Mouse (Mus musculus) layer of hippocampus, adult 9-11 months (tissue): Measurements from ENCODE around the gene Tmem131.
A peak's percentile ranks its signal among the peaks of the same experiment; 100 is the strongest.

ENCODE experiments used
- DNase-seq: peaks from one replicate; pipeline ENCODE4 v3.0.0; 2022

Gene Tmem131

GRCm38 (mm10) chr1:36943653-36944052, at the start of gene Tmem131:
TSS of gene Tmem131 (minus strand) at chr1:36943666.
- no peak for DNase-seq

DNA sequence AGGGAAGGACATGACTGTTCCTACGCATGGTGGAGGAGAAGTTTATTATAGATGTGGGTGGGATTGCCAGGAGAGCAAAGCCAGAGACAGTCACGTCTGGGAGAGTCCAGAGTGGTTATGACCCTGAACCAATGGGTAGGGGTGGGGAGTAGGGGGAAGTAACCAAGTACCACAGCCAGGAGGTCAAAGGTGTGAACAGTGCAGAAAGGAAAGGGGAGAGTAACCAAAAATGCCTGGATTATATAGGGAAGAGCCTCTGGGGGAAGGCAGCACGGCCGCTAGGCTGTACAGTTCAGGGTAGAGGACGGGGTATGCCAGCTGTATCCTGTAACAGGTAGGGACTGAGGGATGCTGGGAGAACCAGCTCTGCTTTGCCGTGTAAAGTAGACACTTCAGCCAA, 45.1 kb upstream of the Tmem131 start:
- no peak for DNase-seq

DNA sequence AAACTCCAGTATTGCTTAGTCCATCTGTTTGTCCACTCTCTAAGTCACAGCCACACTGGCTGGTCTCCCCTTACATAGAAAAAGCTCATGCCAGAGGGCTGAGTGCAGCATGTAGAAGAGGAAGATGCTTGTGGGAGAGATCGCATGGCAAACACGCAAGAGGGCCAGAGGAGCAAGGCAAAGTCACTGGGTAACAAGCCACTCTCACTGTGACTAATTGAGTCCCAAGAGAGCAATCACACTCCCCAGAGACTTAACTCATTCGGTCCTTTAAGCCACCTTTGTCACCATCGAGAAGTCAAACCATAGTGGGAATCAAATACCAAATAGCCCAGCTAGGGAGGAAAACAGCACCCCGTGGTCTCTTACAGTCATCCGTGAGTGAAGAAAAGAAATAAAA, 44.7 kb upstream of the Tmem131 start:
- DNase-seq = no peak

DNA sequence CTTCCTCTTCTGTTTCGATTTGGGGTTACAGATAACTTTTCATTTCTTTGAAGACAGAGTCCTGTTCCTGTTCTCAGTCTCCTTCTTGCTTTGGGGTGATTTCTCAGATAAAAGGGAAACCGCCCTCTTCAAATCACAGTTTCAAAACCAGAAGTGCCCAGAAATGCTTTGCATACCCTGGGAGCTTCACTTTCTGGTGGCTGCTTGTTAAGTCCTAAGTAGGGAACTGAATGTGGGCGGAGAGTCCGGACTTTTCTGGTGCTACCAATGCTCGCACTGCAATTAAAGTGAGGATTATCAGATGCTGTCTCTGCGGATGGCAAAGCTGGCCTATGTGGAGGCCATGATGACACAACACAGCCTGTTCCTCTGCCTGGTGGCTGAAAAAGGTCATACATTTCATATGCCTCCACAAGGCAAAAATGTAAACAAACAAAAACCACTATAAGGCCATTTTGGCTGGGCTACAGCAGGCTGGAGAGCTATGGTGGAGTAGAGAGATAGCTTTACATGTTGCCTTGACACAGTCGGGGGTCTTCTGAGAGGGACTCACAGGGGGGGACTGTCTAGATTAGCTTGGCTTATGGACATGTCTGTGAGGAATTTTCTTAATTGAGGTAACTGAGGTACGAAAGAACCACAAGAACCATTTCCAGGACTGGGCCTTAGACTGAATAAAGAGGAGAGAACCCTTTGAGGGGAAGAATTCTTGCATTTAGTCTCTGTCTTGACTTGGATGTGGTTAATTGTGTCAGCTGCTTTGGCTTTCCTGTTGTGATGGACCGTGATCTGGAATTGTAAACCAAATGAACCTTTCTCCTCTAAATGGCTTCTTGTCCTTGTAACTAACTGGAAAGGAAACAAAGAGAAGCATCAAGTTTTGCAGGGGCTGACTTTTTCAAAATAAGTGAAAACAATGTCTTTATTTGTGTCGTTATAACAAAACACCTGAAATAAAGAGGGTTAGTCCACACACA, 44.0 kb upstream of the Tmem131 start:
- DNase-seq = peak; percentile 8

DNA sequence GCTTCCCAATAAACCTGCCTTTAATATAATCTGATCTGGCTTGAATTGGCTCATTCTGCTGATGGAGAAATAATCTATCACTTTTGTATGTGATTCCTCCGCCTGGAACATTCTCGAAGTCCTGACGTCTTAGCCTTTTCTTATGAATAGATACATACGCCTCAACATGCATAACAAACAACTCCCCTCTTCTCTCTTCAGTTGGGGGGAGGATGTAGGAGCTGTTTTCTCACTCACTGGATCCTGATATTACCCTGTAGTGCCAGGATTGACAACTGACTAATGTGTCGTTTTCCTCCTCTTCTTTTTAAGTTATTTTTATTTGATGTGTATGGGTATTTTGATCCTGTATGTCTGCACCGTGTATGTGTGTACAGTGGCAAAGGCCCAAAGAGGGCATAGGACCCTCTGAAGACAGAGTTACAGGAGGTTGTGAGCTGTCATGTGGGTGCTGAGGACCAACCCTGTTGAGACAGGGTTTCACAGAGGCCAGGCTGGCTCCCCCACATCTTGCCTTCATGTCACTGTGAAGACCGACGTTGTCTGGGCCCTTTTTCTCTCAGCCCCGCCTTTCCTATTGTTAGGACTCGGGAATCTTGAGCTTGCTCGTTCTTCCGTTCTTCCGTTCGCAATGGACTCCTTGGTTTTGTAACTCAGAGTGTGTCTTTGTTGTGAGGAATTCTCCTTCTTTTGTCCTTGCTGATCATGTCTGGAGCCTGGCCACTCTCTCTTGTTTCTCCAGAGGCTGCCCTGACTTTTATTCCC, 43.1 kb upstream of the Tmem131 start:
- DNase-seq = no peak

- DNase-seq = no peak
These were observed 42.4 kb upstream of the Tmem131 start for GRCm38 (mm10) chr1:36985896-36986295.

GRCm38 (mm10) chr1:36984406-36984805, 40.9 kb upstream of the Tmem131 start:
- DNase-seq = no peak

DNA sequence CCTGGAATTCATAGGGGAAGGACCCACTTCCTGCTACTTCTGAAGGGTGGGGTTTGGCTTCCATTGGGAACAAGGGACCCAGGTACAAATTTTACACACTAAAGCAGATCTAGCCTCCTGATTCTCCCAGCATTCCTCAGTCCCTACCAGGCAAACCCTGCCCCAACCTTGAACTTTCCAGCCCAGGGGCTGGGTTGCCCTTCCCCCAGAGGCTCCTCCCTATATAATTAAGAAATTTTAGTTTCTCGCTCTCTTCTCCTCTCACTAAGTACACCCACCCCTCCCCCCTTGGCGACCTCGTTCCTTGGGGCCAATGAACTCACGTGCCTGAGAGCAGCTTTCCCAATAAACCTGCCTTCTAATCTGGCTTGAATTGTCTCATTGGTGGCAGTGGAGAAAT, 40.3 kb upstream of the Tmem131 start:
- no peak for DNase-seq

DNA sequence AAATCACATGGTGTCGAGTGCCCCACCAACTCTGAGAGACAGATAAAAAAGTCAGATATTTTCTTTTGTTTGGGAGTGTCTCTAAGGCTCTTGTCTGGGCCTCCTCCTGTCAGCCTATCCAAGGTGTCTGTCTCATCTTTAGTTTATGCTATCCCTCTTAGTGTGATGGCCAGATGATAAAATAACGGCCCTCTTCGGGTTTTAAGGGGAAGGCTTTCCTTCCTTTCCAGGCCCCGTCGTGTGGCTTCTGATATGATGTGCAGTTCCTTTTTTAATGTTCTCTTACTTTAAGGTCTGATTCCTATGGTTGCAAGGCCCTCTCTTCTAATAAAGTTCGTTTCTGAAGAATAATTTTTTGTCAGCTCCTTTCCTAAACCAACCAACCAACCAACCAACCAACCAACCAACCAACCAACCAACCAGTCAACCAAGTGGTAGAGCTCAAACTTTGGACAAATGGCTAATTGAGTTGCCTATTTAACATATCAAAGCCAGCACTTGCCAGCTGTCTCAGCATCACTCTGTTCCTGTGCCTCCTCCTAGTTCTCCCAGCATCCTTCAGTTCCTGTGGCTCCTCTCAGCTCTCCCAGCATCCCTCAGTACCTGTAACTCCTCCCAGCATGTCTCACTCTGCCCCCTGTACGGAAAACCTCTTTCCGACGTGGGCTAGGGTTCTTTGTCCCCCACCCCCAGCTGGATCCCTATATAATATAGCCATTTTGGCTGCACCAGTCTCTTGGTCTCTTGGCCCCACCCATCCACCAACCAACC, 38.9 kb upstream of the Tmem131 start:
- DNase-seq = no peak

GRCm38 (mm10) chr1:36976770-36977169, 33.3 kb upstream of the Tmem131 start:
- no peak for DNase-seq

DNA sequence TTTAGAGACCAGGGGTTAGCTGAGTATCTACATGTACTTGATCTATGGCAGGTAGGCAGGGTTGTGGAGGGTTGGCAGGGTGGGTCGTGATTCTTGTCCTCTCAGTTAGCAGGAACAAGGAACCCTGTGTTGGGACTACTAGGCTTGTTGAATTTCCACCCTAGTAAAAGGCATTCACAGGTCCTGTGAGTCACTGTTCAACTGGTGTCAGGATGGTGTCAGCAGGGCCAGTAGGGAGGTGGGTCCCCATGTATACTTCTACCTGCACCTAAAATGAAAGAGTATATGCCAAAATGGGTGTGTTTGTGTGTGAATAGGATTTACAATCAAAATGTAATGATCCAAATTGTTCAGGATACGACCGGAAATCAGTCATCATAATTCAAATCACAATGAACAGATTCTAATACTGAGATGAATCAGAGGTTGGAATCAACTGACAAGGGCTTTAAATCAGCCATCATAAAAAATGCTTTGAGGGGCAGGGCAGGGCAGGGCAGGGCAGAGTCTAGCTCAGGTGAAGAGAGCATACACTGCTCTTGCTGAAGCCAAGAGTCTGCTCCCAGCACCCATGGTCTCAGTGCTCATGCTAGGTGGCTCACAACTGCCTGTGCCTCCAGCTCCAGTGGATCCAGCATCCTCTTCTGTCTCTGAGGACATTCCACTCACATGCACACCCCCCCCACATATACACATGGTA, 27.6 kb upstream of the Tmem131 start:
- DNase-seq = no peak

DNA sequence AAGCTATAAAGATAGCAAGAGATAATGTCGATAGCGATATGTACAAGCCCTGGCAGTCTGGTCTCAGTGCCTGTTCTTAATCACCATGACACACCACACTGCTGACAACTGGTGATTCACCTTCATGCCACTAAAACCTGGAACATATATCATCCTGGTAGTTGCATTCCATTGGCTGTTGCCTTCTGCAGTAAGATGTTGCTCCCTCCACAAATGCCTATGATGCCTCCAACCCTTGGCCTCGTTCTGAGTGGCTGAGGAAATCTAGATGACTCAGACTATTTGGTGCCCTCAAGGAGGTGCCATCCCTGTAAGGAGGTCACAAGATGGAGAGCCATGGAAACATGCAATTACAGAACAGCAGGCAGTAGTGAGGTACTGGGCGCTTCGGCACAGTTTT, 22.4 kb upstream of the Tmem131 start:
- DNase-seq = no peak

GRCm38 (mm10) chr1:36962379-36963176, 19.1 kb upstream of the Tmem131 start:
- no peak for DNase-seq

DNA sequence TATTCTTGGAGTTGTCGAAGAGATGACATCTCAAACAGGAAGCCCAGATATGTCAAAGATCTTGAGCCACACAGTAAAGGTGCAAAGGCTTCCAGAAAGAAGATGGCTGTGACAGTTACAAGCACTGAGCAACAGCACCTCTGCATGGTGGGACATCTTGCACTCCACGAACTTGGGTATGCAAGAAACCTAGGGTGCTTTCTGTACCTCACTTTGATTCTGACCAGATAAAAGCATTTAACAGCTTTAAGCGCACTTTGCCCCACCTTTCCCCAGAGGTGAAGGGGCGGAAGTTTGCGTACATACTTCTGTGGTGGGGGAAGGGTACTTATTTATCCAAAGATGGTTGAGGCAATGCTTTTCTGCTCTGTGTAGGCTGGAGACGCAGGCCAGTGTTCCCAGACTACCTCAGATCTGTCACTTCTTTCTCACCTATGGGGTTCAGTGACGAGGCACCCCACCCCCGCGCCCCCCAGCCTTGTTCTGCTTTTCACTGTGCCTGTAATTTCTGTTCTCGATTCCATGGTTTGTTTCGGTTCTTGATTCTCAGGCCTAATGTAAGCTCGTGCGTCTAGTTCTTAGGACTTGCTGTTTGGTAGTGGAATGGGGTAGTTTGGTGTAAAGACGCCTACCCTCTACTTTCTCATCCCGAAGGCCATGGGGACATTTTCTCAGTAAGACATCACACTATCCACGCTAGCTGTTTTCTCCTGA, 17.2 kb upstream of the Tmem131 start:
- peak; percentile 32 for DNase-seq

DNA sequence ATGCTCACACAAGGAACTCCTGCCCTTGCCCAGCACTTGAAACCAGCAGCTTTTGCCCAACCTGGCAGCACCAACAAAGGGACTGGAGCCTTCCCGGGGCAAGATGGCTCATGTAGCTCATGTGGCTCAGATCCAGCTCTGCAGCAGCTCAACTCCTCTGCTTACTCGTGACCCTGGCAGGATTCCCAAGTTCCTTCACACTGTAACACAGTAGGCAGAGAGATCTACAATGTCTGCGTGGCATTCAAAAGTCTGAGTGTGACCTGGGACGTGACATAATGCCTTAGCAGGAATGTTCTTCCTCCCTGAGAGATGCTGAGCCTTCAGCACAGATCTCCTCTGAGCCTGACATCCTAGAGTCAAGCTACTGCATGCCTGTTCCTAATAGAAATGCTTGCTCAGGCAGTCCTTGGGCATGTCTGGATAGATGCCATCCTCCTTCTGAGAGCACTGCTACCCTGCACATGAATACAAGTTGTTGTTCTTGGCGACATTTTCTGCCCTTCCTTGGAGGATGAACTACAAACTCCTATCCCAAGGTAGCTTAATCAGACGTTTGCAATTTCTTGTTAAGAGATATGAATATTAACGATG, 6.2 kb upstream of the Tmem131 start:
- DNase-seq = no peak

DNA sequence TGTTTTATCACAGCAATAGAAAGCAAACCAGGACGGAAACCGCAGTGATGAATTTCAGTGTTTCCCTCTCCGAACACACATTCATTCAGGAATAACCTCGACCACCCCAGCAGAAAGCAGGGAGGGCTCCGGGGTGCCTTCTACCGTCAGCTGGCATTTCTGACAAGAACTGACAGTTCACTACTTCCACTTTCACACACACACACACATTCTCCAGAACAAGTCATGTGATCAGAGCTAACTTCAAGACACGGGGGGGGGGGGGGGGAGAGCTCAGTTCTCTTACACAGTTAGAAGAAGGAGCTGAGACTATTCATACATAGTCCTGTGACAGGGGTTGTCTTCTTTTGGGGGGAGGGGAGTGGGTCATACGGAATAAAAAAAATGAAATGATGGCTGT, 4.0 kb upstream of the Tmem131 start:
- DNase-seq = no peak

DNA sequence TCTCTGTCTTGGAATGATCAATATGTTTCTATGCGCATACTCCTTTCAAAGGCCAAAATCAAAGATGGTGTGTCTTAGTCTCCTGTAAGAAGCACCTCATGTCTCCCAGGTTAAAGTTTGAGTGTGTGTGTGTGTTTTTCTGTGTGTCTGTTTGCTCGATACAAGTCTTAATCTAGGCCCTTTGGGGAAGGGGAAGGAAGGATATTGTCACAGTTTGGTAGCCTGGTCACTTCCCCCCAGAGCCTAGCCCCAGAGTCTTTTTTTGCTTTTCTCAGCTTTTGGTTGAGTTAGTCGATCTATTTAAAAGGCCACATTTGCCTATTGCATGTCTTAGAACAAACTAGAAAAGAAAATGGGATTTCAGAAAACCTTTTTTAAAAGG, 3.1 kb downstream of the Tmem131 start:
- no peak for DNase-seq

DNA sequence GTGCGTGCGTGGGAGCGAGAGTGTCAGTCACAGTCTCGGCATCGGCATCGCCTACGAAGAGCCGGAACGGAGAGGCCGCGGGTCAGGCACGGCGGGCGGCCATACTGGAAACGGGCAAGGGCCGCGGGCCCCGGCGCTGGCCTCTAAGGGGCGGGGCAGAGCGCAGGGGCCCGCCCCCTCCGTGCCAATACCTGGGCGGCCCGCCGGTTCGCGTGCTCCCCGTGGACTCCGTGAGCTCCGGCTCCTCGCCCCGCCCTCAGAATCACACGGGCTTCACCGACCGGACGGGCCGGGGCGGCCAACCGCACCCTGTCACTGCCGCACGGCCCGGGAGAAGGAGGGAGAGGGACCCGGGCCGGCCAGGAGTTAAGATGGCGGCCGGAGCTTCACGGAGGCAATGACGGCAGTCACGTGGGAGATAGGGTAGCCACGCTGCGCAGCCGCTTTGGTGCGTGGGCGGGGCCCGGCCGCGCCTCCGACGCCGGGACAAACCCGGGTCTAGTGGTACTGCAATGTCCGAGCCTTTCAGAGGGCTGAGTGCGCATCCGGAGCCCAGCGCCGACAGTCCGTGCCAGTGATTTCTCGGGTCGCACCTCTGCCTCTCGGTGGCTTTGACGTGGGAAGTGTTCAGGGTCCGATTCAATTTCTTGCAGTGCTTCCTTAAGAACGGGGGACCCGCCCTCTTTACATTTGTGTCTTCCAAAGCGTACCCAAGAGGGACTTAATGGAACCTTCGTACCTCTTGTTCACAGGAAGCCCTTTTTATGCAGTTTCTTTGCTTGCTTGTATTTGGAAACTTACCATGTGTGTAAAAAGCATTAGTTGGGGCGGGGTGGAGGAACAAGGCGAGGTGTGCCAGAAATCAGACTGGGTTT, 3.7 kb downstream of the Tmem131 start:
- peak; percentile 93 for DNase-seq

- no peak for DNase-seq
These were observed 4.6 kb downstream of the Tmem131 start for GRCm38 (mm10) chr1:36938801-36939286.
